23 mouse cellular contexts compared by ENCODE assay signal in genomic region chr10:12697902-12698301, GRCm38 (mm10).
"Had no signal": no experiment of that assay in that cellular context is flagged by ENCODE, and none has a peak within 500 bp of the region (broad histone marks: within the 10 kb centered on the region; RNA-seq: fewer than 3 reads in every experiment).

No protein-coding gene starts in this region.

- H3K27ac ChIP-seq: gastrocnemius, adult 2 months; heart, adult 2 months; hindbrain, embryonic 10.5 days; hindbrain, embryonic 12.5 days; hindbrain, embryonic 14.5 days; kidney, embryonic 15.5 days; kidney, postnatal 0 days; left cerebral cortex, adult 2 months; limb, embryonic 10.5 days; limb, embryonic 12.5 days; liver, embryonic 13.5 days; liver, embryonic 15.5 days had no signal

- H3K4me3 ChIP-seq: gastrocnemius, adult 2 months; heart, adult 2 months; heart, embryonic 12.5 days; hindbrain, embryonic 10.5 days; hindbrain, embryonic 12.5 days; kidney, embryonic 15.5 days; left cerebral cortex, adult 2 months; limb, embryonic 10.5 days; limb, embryonic 12.5 days; liver, embryonic 13.5 days; liver, embryonic 15.5 days had no signal

- DNase-seq: gastrocnemius, adult 2 months; gastrocnemius, postnatal 10 days; gastrocnemius, postnatal 25 days; heart, adult 2 months; heart, postnatal 10 days; heart, postnatal 36 days; kidney, adult 11 months; kidney, adult 2 months; kidney, adult 9 months; kidney, postnatal 14 days; kidney, postnatal 36 days; liver; liver, embryonic 13.5 days had no signal

- H3K36me3 ChIP-seq: hindbrain, embryonic 12.5 days; liver, embryonic 13.5 days had no signal

- H3K4me1 ChIP-seq: hindbrain, embryonic 10.5 days; hindbrain, embryonic 12.5 days; liver, embryonic 13.5 days; liver, embryonic 15.5 days had no signal

- H3K27me3 ChIP-seq: heart, embryonic 12.5 days; hindbrain, embryonic 12.5 days; kidney, embryonic 15.5 days; limb, embryonic 12.5 days; liver, embryonic 13.5 days; liver, embryonic 15.5 days had no signal

- H3K9me3 ChIP-seq: heart, embryonic 12.5 days; hindbrain, embryonic 10.5 days; hindbrain, embryonic 12.5 days; kidney, embryonic 15.5 days; limb, embryonic 10.5 days; limb, embryonic 12.5 days; liver, embryonic 13.5 days; liver, embryonic 15.5 days had no signal
